Mouse (Mus musculus) heart, postnatal 4 days (tissue): ENCODE measurements around the gene Slc10a7. TPM values are rescaled to one million over a fixed set of nuclear protein-coding genes. Genes with fewer than 3 reads are reported as not detected.

Experiments
- DNase-seq: peaks from one replicate; pipeline ENCODE4 v3.0.0; 2021
- total RNA-seq, 2 experiments: library from RNA; stranded (reverse); gene quantifications; 2 replicates each; pipeline ENCODE4 v1.2.3; 2021

Gene Slc10a7
- total RNA-seq, 2 experiments from 2014 or later: 10.5 to 11.3 TPM

- DNase-seq: no peak
These were observed 115.7 kb downstream of the Slc10a7 start for GRCm38 (mm10) chr8:78624738-78625442.

DNA sequence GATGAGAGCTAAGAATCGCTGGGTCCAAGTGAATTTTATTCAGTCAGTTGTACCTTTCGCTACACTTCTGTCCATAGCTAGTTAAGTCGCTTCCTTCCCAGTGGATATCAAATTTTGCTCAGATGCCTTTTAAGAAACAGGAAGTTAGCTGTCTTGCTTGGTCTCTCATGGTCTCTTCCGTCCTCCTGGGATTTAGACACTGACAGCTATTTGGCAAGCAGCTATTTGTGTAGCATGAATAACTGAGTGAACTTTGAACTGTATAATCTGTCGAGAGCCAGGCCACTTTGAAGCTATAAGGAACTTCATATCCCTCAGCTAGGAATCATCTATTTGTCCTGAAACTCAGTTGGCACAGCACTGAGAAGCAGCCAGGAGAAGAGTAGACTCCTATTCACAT is 117.5 kb downstream of the Slc10a7 start:
- DNase-seq: no peak

DNA sequence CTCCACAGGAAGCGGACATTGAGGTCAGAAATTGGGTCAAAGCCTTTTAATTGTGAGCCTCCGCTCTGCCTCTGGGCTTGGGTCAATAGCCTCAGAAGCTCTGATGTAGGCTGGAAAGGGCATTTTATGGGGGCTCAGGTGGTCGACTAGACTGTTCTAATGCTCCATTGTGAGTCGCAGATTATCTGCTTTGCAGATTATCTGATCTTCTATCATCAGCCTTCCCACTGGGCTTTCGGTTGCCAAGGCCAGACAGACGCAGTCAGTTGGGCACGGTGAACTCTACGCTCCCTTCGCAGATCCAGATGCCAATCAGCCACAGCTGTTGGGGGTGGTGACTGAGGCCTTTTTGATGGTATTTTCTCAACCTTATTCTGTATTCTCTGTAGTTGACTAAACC is 118.6 kb downstream of the Slc10a7 start:
- DNase-seq: no peak

GRCm38 (mm10) chr8:78630414-78631164 is 121.4 kb downstream of the Slc10a7 start:
- DNase-seq: no peak

DNA sequence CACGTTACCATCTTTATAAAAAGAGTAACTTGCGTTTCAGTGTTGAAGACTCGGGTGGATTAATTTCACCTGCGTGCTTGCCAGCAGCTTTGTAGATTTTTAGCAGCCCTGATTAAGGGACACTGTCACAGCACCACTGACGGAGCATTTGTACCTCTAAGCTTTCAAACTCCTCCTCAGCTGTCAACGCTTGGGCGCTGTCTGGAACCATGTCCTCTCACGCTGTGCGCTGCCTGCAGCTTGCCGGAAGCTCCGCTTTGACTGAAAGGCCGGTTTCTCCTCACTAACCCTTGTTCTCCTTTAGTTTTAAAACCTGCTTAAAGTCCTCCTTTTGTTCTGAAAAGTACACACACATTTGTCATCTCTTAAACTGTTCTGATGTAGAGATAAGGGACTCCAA is 123.9 kb downstream of the Slc10a7 start:
- DNase-seq: no peak

GRCm38 (mm10) chr8:78634018-78634417 is 124.9 kb downstream of the Slc10a7 start:
- DNase-seq: no peak

DNA sequence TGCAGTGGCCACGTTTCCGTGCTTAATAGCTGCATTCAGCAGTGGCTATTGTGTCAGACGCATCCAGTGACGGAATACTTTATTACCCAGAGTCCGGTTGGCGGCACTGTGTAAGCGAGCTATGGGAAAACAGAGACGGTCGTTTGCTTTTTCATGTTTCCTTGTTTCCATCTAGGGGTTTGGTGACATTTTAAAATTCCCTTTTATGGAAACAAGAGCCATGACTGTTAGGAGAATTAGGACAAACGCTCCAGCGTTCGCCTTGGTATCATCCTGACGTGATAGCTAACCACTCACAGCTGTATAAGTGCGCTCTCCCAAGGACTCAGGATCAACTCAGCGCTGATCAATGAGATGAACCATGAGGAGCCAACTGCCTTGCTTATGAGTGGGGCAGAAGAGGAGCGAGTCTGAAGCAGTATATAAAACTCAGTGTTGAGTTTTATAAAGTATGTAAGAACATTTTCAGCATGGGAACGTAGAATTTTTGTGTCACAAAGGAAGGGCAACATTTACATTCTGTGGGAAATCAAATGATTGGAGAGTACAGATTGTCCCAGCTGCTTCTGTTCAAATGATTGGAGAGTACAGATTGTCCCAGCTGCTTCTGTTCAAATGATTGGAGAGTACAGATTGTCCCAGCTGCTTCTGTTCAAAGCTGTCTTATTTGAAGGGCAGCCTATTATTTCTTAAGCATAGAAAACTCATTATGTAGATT is 125.5 kb downstream of the Slc10a7 start:
- DNase-seq: no peak

- DNase-seq: no peak
These were observed 126.2 kb downstream of the Slc10a7 start for GRCm38 (mm10) chr8:78635241-78635771.

DNA sequence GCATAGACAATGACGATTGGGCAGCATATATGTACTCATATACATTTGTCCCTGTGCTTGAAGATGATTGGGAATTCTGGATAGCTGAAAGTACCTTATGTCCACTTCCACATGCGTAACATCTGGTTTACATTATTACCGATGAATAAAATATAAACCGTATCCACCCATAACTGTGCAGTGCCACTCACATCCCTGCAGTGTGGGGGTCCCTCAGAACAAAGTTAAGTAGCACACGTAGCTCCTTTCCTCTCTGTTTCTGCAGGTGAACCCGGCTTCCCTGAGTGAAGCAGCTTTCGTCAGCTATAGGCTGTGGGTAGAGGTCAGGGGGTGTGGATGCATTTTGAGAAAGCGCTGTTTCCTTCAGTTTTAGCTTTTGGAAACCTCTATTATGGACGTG is 132.8 kb downstream of the Slc10a7 start:
- no peak for DNase-seq

DNA sequence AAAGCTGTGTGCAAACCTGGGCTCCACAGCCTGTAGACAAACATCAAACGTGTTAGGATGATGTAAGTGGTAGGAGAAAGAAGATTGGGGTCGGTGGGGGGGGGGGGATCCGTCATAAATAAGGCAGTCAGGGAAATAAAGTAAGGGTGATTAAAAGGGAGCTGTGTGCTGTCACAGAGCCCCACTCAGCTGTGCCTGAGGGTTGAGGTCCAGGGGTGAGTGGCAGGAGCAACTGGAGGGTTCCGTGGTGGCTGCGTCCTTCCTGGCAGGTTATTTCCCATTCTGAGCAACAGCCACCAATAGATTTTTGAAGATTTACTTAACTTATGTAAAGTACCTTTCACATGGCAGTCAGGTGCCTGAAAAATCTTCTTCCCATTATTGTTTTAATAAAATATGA is 133.2 kb downstream of the Slc10a7 start:
- DNase-seq: no peak

DNA sequence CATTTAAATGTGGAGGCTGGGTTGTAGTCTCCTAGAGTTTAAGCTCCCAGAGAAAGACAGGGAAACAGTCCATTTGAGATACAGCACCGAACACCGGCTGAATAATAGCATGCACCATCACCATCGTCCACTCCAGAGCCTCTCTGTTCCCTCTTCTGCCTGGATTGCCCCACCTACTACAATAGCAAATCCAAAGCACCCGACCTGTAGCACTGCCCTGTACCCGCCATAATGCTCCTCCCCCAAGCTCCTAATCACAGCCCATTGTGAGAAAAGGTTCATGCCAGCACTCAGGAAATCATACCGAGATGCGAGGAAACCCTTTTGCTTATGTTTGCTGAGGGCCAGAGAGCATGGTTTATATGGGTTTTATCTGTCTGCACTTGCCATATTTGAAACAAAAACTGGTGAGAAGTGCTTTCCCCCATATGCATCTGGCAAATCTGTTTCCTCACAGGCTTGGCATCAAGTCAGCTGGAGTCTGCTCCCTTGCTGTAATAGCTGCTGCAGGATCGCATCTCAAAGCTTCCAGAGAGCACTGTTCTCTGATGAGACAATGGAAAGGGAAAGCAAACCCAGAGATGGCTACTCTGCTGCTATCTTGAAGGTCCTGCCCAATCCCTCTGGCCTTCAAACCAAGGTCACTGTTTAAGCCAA is 138.0 kb downstream of the Slc10a7 start:
- DNase-seq: no peak

DNA sequence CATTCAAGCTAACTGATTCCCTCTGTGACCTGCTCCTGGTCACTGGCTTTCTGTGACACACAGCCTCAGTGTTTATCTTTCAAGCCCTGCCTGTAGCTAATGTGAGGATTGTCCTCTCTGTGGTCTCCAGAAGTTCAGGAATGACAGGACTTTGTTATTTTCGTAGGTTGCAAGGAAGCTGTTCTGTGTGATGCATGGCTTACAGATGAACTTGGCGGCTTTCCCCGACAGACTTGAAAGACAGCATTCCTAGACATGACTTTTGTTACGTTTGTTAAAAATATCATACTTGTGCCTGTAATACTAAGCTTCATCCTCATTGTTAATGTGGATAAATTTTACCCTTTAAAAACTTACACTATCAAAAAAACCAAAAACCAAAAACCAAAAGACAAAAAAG is 138.7 kb downstream of the Slc10a7 start:
- no peak for DNase-seq

- DNase-seq: peak; percentile 81
These were observed 139.8 kb downstream of the Slc10a7 start for GRCm38 (mm10) chr8:78648918-78649317.

DNA sequence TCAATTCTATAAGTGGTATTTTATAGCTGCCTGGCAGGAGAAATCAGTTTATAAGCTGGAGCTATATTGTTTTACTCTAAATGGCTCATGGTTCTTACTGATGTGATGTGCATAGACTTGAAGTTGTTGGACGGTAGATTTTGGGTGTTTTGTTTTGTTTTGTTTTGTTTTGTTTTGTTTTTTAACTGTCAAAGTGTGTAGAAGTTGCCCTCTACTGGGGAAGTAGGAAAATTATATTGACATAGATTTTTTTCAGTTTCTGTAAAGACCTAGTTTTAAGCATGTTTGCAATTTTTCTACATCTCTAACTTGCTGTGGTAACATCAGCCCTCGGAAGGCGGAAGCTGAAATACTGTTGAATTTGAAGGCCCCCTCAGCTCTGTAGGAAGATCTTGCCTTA is 142.5 kb downstream of the Slc10a7 start:
- DNase-seq: no peak

- no peak for DNase-seq
These were observed 146.4 kb downstream of the Slc10a7 start for GRCm38 (mm10) chr8:78655351-78656045.

DNA sequence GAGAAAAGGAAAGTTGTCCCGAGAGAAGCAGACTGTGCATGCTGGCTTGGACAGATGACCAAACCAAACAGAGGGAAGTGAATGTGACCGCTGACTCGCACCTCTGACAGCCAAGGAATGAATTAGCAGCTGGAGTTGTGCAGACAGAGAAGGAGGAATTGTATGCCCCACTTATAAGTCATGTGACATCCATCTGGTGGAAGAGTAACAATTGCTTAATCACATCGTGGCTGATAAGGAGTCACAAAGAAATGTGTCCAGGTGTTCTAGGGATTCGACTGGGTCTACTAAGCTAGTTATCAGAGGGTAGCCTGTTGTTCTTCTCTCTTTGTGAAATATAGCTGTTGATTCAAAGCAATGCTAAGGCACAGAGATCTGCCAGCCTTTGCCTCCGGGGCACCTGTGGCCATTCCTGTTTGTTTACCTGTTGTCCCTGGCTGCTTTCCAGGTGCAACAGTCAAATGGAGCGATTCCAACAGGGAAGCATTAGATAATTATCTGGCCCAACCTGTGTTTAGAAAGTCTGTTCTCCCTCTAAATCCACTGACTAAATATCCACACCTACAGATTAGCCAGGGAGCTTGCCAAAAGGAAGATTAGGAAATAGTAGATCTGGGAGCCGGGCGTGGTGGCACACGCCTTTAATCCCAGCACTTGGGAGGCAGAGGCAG is 147.7 kb downstream of the Slc10a7 start:
- DNase-seq: no peak

DNA sequence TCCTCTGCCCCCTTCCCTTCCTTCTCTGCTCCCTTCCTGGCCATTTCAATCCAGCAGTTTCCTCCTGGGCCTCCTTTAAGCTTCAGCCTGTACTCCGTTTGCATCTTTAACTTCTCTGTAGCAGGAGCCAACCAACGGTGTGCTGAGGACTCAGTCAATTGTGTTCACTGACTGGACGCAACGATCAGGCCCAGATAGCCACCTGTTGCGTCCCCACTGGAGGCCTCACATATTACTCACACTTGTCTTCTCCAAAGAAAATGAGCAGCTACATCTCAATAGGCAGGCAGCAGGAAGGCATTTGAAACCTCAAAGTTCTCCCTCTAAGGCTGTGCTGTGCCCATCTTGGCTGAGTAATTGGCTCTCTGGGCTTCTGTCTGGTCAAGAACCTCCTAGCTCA is 149.0 kb downstream of the Slc10a7 start:
- DNase-seq: no peak

DNA sequence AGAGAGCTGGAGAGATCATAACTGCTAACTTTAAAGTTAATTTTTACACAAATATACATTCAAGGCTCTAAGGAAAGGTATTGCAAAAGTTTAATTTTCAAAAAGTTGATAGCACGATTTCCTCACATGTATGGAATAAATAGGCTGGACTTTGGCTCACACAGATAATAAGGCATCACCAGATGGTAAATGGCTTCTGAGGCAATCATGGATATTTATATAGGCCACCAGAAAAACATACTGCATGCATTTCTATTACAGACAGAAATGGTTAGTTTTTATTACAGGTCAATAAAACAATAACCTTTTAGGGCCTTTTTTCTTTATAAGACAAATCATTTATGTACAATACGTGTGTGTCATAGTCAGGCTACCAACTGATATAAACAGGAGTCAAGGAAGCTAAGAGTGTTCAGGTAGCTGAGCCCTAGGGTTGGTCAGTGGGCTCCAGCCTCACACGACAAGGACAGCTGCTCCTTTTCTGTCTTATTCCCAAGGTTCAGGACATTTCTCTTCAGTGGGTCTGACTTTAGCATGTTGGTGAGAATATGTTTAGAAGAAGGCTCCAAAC is 150.6 kb downstream of the Slc10a7 start:
- no peak for DNase-seq

GRCm38 (mm10) chr8:78664306-78664940 is 155.3 kb downstream of the Slc10a7 start:
- no peak for DNase-seq

DNA sequence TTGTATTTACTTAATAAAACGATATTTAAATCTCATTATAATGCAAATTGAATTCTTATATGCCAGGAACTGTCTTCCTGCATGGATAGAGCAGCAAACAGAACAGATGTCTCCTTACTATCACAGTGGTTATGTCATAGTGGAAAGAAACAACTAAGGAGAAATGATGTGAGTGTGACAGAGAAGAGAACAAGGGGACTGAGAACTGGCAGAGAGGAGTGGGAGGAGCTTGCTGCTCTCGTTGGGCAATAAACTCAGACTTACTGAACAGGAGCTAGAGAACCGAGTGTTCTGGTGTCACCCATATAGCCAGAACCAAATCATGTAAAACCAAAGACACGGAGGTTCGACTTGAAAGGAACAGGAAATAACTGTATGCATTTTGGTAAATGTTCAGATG is 158.3 kb downstream of the Slc10a7 start:
- no peak for DNase-seq

DNA sequence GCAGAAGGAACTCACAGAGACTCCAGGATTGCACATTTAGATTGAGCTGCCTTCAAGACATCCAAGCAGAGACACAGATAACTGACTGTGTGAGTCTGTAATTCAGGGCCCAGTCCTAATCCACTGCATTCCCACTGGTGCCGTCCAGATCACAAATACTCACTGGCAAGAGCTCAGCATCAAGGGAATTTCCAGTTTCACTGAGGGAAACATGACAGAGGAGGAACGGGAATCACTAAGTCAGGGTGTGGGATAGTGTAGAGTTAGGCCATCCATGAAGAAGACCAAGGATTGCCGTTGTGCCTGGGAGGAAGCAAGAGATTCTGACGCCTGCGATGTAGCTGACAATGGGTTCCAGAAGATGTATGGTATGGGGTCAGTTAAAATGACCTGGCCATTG is 159.1 kb downstream of the Slc10a7 start:
- no peak for DNase-seq
